Mouse (Mus musculus): ENCODE results near the gene Ptprg.

DNA sequence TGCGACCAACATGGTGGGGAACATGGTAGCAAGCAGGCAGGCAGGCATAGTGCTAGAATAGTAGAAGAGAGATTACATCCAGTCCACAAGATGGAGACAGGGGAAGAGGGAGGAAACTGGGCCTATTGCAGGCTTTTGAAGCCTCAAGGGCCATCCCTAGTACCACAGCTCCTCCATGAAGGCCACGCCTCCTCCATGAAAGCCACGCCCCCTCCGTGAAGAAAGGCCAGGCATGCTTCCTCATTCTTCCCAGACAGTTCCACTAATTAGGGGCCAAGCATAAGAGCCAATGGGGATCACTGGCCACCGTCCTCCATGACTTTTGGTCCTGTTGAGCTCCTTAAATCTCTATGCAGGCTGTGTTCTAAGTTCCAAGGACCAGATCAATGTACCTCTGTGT lies 17.2 kb upstream of the Ptprg start:
- TF ChIP-seq POLR2A (IDR thresholded peaks at IDR 0.05; ENCODE audit: borderline replicate concordance, extremely low read depth, insufficient read depth, insufficient read length, poor library complexity, severe bottlenecking) (no peak), CTCF (IDR thresholded peaks at IDR 0.05; ENCODE audit: borderline replicate concordance, extremely low read depth, insufficient read depth, insufficient read length) (no peak)
